Mouse (Mus musculus) telencephalon, adult 2 months (tissue): ENCODE data around the gene Cpxm2.

Source experiments
- DNase-seq: peaks from one replicate; pipeline ENCODE4 v3.0.0-alpha.2; 2011; ENCODE audit warnings: low read depth, low spot score

Gene Cpxm2

DNA sequence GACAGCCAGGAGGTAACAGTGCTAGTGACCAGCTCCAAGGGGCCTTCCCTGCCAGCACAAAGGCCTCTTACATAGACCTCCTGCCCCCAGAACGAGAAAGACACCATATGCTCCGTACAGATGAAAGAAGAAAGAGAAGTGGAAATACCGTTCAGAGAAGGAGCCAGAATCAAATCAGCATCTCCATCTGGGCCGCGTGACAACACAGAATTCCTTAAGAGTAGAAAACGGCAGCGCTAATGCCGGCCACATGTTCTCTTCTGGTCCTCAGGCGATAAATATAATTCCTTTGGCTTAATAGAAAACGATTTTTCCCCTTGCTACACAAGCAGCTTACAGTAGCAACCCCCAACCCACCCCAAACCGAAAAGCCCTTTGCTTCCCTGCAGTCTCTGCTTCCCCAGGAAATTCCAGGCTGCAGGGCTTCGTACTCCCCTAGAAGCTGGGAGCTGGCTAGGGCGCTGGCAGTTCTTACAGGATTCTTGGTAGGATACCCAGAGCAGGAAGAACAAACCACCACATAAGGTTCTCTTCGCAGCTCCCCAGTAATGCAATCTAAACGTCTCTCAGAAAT is 9.2 kb downstream of the Cpxm2 start:
- DNase-seq: no peak

DNA sequence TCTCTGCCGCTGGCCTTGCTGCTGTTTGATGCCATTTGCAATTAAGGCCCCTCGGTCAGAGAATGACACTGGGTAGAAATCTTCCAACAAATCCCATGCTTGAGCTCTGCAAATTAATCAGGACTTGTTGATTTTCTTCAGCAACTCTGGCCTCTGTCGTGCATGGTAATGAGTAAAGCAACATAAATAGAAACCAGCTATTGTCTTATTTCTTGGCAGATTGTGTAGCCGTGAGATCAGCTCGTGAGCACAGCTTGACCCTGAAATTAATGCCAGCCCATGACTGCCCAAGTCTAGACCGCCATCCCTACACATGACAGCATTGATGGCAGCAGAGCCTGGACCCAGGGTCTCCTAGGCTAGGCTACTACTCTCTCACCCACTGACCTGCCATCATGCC is 25.9 kb downstream of the Cpxm2 start:
- DNase-seq: no peak

DNA sequence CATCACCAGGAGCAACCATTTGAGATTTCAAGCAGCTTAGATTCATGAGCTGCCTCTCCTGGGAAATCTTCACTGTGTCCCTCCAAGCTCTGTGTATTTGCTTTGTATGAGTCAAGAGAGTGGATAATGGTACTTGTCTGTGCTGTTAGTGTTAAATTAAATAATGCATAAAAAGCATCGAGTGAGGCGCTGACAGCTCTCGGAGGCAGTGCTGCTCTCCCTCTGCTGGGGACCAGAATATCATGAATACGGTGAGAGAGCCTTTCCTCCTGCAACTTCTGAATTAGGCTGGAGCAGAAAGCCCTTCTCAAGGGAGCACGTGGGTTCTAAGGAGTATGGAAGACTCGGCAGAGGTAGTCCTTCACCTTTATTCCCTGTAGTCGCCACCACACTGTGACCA is 29.6 kb downstream of the Cpxm2 start:
- no peak for DNase-seq

DNA sequence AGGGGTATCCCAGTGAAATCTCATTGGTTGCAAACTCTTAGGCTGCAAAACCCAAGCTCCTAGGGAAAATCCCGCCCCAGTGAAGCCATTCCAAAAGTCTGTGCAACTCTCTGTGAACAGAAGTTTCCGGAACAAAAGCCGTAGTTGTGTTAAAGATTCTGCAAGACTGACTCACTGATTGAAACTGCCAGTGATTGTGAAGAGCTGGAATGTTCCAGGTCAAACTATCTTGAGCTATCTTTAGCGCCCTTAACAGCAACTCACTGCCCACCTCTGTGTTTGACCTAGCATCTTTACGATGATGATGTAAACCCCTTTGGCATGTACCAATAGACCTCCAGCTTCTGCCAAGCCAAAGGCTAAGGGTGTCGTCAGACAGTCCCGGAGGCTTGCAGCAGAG is 31.3 kb downstream of the Cpxm2 start:
- DNase-seq: no peak

DNA sequence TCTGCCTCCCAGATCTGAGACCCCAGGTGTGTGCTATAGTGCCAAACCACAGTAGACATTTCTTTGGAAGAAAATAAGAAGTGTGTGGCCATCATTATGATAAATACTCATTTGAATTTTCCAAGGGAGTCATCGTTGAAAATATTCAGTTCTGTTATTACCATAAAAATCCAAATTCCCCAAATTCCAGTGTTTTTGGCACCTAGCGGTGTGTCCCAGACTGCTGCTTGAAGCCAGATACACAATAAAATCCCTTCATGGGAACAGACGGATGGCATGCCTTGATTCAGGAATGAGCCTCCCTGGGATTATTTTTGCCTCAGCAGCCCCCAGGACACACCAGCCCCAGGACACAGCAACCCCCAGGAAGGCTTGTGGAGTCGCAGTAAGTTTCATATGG is 34.7 kb downstream of the Cpxm2 start:
- DNase-seq: no peak

GRCm38 (mm10) chr7:132111770-132112169 is 42.8 kb downstream of the Cpxm2 start:
- DNase-seq: no peak

DNA sequence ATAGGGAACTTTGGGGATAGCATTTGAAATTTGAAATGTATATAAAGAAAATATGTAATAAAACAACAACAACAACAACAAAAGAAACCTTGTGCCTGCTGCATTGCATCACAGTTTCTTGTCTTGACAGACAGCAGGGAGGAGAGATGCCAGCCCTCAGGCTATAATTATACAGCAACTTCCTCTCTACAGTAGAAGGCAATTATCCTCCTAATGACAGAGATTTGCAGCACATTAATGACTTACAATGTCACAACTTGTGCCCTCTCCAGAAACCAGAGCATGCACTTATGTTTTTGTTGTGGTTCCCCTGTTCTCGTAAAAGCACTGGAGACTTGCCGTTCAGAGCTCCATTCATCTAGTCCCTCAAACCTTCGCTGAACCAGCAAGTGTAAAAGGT is 44.2 kb downstream of the Cpxm2 start:
- DNase-seq: no peak

- no peak for DNase-seq
Observed at GRCm38 (mm10) chr7:132106891-132107290, 47.6 kb downstream of the Cpxm2 start.

DNA sequence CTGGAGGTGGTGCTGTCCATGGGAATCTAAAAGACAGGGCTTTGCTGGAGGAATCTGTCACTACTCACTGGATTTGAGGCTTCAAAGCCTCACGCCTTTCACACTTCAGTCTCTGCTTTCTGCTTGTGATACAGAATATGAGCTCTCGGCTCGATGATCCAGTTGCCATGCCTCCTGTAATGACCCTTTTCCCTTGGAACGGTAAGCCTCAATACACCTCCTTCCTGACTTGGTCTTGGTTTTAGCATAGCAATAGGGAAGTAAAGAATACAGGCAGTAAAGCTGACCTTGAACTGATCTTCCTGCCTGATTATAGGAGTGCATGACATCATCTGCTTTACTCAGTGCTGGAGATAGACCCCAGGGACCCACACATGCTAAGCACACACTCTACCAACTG is 49.2 kb downstream of the Cpxm2 start:
- DNase-seq: no peak

DNA sequence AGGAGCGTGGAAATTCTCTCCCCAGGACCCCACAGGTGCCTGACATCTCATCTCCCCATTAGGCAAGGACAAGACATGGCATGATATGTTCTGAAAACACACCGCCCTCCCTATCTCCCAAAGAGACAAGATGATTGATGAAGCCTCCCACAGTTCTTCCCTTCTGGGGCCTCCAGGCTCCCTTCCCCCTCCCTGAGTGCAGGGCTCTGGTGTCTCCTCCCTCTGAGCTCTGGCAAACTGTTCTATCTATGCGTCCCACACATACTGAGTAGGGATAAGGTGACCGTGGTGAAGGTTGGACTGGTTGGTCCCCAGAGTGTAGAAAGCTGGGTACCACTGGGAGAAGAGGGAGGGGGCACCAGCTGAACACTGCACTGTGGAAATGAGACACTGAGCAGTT is 56.1 kb downstream of the Cpxm2 start:
- DNase-seq: no peak

DNA sequence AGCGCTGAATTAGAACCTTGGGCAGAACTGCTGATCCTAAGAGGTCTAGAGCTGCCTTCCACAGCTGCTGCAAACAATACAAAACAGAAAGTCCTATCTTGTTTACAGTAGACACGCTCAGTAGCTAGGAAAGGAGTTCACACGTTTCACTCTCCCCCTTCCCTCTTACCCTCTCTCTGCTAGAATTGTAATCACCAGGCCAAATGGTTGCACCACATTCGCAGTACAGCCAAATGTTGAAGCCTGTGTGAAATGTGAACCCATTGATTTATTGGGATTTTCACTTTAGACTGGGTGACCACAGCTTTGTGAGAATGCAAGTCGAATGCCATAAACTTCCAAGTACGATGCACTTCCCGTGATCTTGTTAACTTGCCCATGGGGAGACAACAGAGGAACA is 59.9 kb downstream of the Cpxm2 start:
- DNase-seq: no peak

GRCm38 (mm10) chr7:132091551-132091950 is 63.0 kb downstream of the Cpxm2 start:
- no peak for DNase-seq

DNA sequence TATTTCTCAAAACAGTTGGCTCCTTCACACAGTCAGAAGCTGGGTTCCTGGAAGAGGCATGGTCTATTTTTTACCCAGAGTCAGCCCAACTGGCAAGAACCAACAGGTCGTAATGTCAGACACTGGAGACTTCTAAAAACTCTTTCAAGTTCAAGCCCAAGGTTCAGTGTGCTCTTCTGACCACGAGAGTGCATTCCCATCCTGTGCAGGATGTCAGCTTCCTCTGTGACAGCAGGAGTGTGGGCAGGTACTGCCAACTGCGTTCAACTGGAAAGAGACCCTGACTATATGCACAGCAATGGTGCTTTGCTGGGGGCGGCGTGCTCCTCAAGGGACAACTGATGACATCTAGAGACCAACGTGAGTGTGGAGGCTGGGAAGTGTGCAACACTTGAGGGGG is 65.9 kb downstream of the Cpxm2 start:
- no peak for DNase-seq

DNA sequence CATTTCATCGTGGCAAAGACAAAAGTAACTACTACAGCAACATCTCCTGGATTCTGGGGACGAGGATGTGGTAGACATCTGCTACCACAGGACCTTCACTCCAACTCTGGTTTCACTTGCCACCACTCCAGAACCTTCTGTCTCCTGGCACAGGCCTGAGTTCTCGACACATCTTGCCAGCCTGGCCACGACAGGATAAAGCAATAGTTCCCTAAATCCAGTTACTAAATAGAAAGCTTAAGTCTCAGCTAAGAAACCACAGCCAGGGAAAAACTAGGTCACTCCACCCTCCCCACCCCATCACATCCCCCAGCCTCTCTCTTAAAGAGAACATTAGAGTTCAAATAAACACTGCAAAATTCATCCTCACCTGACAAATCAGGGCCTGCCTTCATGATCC is 66.4 kb downstream of the Cpxm2 start:
- no peak for DNase-seq

DNA sequence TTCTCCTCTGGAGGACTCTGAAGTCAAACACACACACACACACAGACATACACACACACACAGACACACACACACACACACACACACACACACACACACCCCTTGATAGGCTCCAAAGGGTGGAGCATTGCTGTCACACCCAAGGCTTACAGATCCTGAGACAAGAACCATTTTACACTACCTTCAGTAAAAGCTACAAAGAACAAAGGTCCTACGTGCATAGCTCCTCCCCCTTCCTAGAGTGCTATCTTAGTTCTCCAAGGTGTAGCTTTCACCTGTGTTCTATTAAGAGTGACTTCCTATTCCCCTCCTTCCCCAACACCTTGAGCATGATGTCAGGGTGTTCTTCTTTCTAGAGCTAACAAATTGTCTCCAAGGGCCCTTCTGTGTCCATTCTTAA is 78.7 kb downstream of the Cpxm2 start:
- no peak for DNase-seq

GRCm38 (mm10) chr7:132074503-132074902 is 80.0 kb downstream of the Cpxm2 start:
- DNase-seq: peak; percentile 59

GRCm38 (mm10) chr7:132070877-132071625 is 83.5 kb downstream of the Cpxm2 start:
- no peak for DNase-seq

GRCm38 (mm10) chr7:132067951-132068350 is 86.6 kb downstream of the Cpxm2 start:
- DNase-seq: peak; percentile 80

GRCm38 (mm10) chr7:132067511-132067910 is 87.0 kb downstream of the Cpxm2 start:
- DNase-seq: no peak

- no peak for DNase-seq
Observed at GRCm38 (mm10) chr7:132060116-132060515, 94.4 kb downstream of the Cpxm2 start.

DNA sequence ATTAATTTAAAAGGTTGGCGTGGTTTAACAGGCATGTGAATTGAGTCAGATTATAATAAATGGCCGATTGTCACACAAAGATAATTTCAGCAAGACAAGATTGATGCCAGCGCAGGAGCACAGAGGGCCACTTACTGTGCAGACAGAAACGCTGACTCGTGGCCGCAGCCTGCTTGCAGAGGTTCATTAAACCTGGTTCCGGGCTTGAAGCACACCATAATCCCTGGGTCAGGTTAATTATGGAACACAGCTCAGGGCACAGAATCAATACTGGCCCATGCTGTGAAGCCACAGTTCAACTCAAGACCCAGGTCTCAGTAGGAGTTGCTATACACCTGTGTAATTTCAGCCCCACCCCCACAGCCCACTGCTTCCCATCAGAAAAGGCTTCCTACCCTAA is 98.0 kb downstream of the Cpxm2 start:
- no peak for DNase-seq

GRCm38 (mm10) chr7:132046662-132047061 is 107.9 kb downstream of the Cpxm2 start:
- DNase-seq: no peak

GRCm38 (mm10) chr7:132031940-132032531 is 122.5 kb downstream of the Cpxm2 start:
- peak; percentile 62 for DNase-seq
